Mouse (Mus musculus): ENCODE measurements around the gene Limk1.

GRCm38 (mm10) chr5:134652015-134652414, 36.4 kb downstream of the Limk1 start:
- TF ChIP-seq POLR2A (IDR thresholded peaks at IDR 0.05; ENCODE audit: insufficient read depth, low read length) (no peak), CTCF (IDR thresholded peaks at IDR 0.05; ENCODE audit: low read depth, low read length) (no peak), EP300 (IDR thresholded peaks at IDR 0.05; ENCODE audit: insufficient read depth, low read depth, low read length) (no peak)

Measured in ES-Bruce4 (cell line).